Mouse (Mus musculus) forebrain, embryonic 11.5 days (tissue): ENCODE results near the gene Cd93. TPM values are rescaled to one million over a fixed set of nuclear protein-coding genes. Genes with fewer than 3 reads are reported as not detected.

ENCODE experiments used
- ATAC-seq: fragments of 200-750 bp; cut with Nextera tagmentation; replicated peaks from 2 replicates; pipeline ENCODE4 v1.8.0; 2017; ENCODE audit warnings: moderate TSS enrichment; ENCODE audit not compliant: low FRiP score
- DNase-seq: peaks from one replicate; pipeline ENCODE4 v3.0.0-alpha.2; 2017; ENCODE audit warnings: low spot score
- H3K27ac ChIP-seq: fragments of 300-500 bp; sonication (generic); 2 replicates; pipeline ENCODE4 v1.5.1; 2014; ENCODE audit warnings: low read depth, low read length
- H3K27me3 ChIP-seq: fragments of 300-500 bp; sonication (generic); 2 replicates; pipeline ENCODE4 v1.6.1; 2014; ENCODE audit warnings: mild to moderate bottlenecking, low read length, mixed read lengths; ENCODE audit not compliant: control insufficient read depth, insufficient read depth
- H3K36me3 ChIP-seq: fragments of 300-500 bp; sonication (generic); 2 replicates; pipeline ENCODE4 v1.6.1; 2014; ENCODE audit warnings: mild to moderate bottlenecking, low read length, moderate library complexity, mixed read lengths; ENCODE audit not compliant: control insufficient read depth, insufficient read depth
- H3K4me1 ChIP-seq: fragments of 300-500 bp; sonication (generic); replicated peaks from 2 replicates; pipeline ENCODE4 v1.6.1; 2014; ENCODE audit warnings: low read length, mixed read lengths; ENCODE audit not compliant: control insufficient read depth, insufficient read depth
- H3K4me2 ChIP-seq: fragments of 300-500 bp; sonication (generic); 2 replicates; pipeline ENCODE4 v1.6.1; 2014; ENCODE audit warnings: low read depth, mild to moderate bottlenecking, low read length, moderate library complexity, mixed read lengths; ENCODE audit not compliant: severe bottlenecking
- H3K4me3 ChIP-seq: fragments of 300-500 bp; sonication (generic); 2 replicates; pipeline ENCODE4 v1.5.1; 2014; ENCODE audit warnings: low read depth, low read length
- H3K9ac ChIP-seq: fragments of 300-500 bp; sonication (generic); 2 replicates; pipeline ENCODE4 v1.6.1; 2014; ENCODE audit warnings: low read length
- H3K9me3 ChIP-seq: fragments of 300-500 bp; sonication (generic); 2 replicates; pipeline ENCODE4 v1.6.1; 2016; ENCODE audit warnings: low read length, mixed read lengths; ENCODE audit not compliant: control insufficient read depth
- WGBS: fragments of 180-500 bp; shearing (Covaris S2); extraction: QIAGEN DNeasy Blood & Tissue Kit; methylation state at CpG from one replicate; pipeline ENCODE4 v1.1.7; 2014; 5-methylcytosine and 5-hydroxymethylcytosine counted together
- polyA plus RNA-seq: library from polyadenylated mRNA; unstranded; fragments of >200 nt; fragmentation: Nextera tagmentation; extraction: Ambion mirVana; gene quantifications from 2 replicates; pipeline ENCODE4 v1.2.1, GENCODE M21; 2014

Cd93 gene
- polyA plus RNA-seq, 1 experiment from 2014 or later = 5.2 TPM

DNA sequence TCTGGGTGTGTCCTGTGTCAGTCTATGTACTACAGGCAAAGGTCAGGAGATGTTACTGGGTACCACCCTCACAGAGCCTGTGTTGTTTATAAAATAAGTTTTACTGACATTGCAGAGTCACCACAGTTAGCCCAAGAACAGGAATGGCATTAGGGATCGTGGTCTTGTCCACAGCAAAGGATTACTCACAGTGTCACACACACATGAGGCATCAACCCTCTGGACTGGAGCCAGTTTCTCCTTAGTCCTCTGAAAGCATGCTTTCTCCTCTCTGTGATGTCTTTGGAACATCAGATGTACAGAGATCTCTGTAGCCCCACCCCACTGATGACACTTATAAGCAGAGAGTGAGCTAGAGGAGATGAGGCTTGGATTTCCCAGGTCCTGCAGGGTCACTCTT lies 41.1 kb downstream of the Cd93 start:
- Histone ChIP-seq H3K27ac (no peak overlapping the region), H3K4me3 (no peak overlapping the region), H3K9me3 (no peaks in the 10 kb centered on the region), H3K27me3 (peaks cover 21% of the 10 kb centered on the region), H3K36me3 (no peaks in the 10 kb centered on the region), H3K4me2 (no peak overlapping the region), H3K4me1 (peaks cover 2% of the 10 kb centered on the region; the same call in 1 of the 2 replicates), H3K9ac (no peak overlapping the region)
- DNase-seq = no peak
- no peak for ATAC-seq
- WGBS = 69% methylated on average over 1 of the region's 1 CpGs

DNA sequence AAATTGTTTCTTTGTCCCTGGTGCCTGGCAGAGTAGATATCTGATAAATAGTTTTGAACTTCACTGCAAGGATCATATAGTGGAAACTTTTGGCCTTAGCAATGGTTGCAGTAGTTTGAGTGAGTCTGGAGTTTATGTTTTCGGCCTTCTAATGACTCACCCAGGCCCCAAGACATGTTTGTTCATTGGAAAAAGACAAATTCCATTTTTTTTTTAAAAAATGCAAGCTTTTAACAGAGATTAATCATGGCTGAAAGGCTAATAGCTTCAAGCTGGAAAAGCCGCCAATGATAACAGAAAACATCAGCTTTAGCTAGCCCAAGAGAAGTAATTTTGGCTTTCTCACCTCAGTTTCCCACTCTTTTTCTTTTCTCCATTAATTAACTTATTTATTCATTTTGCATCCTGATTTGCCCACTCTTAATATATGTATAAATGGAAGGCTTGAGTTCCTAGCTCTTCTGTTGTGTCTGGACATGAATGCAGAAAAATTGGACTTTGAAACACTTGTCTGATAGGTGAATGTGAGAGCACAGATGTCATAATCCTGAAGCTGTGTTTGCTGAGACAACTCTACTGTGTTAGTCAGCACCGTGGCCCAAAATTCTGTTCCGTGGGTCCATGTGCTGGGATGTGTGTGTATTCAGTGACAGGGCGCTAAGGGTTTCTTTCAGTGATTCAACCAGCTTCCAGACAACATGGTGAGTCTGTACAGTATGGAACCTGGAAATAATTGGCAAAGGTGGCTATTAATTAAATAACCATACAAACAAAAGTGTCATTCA lies 44.3 kb downstream of the Cd93 start:
- no peak for DNase-seq
- no peak for ATAC-seq
- Histone ChIP-seq H3K4me3 (no peak overlapping the region), H3K27me3 (peaks cover 17% of the 10 kb centered on the region; the same call in 1 of the 2 replicates), H3K36me3 (no peaks in the 10 kb centered on the region), H3K9me3 (no peaks in the 10 kb centered on the region), H3K9ac (no peak overlapping the region), H3K4me2 (no peak overlapping the region), H3K27ac (no peak overlapping the region), H3K4me1 (0 out of 2 replicates have a peak, but pooled peaks cover 2% of the 10 kb centered on the region)
- WGBS = 90% methylated on average over 5 of the region's 5 CpGs

DNA sequence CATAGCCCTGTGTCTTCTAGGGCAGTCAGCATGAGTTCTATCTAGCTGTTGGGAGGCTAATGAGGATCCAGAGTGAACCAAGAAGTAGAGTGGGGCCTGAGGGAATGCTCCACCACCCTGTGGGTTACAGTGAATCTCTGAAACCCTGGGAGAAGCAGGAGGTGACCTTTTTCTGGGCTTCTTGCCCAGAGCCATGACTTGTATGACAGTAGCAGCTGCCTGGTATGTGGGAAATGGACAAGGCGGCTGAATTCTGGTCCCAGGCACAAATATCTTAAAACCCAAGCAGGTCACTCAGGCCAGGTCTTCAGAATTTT lies 45.6 kb downstream of the Cd93 start:
- H3K27me3 ChIP-seq = peaks cover 15% of the 10 kb centered on the region; the same call in 1 of the 2 replicates
- no peak overlapping the region for H3K27ac ChIP-seq
- WGBS = 100% methylated on average over 1 of the region's 1 CpGs

DNA sequence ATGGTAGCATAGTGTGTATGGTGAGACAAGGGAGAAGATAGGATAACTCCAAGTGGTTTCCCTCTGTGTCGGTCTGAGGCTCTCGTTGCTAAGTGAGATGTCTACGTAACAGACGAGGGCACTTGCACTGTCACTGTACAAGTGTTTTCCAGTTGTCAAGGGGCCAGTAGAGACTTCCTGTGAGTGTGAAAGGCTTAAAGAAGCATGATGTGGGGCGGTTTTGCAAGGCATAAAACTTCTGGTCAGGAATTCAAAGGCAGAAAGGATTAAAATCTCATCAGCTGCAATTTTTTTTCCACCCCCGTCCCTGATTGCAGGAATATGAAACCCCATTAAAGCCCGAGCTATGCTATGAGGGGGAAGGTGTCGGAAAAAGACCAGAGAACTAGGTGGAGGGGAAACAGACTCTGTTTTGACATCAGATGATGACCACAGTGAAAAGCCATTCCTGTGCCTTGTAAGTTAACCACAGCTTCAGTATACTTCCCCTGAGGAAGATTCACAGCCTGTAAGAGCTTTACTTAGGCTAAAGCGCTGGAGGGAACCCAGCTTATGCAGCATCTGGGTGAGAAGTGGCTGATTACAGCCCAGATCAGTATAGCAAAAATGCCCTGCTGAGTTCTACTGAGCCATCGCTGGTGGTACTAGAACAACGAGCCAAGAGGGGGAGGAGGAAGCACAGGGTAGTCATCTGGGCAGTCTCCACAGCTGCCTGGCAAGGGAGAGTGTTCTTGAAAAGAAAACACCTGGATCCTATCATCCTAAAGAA lies 46.2 kb downstream of the Cd93 start:
- Histone ChIP-seq H3K36me3 (no peaks in the 10 kb centered on the region), H3K9ac (no peak overlapping the region), H3K4me3 (no peak overlapping the region), H3K27ac (no peak overlapping the region), H3K4me2 (no peak overlapping the region), H3K27me3 (peaks cover 15% of the 10 kb centered on the region; the same call in 1 of the 2 replicates), H3K9me3 (no peaks in the 10 kb centered on the region), H3K4me1 (0 out of 2 replicates have a peak, but pooled peaks cover 2% of the 10 kb centered on the region)
- DNase-seq (no peak), ATAC-seq (no peak)
- WGBS = 80% methylated on average over 11 of the region's 11 CpGs

More for the DNA sequence above, 45.6 kb downstream of the Cd93 start:
- no peak for ATAC-seq
- H3K36me3 ChIP-seq = no peaks in the 10 kb centered on the region
- no peak overlapping the region for H3K9ac ChIP-seq
- H3K4me2 ChIP-seq = no peak overlapping the region
- DNase-seq = no peak
- H3K4me3 ChIP-seq = no peak overlapping the region
- H3K9me3 ChIP-seq = no peaks in the 10 kb centered on the region
- H3K4me1 ChIP-seq = 0 out of 2 replicates have a peak, but pooled peaks cover 2% of the 10 kb centered on the region

DNA sequence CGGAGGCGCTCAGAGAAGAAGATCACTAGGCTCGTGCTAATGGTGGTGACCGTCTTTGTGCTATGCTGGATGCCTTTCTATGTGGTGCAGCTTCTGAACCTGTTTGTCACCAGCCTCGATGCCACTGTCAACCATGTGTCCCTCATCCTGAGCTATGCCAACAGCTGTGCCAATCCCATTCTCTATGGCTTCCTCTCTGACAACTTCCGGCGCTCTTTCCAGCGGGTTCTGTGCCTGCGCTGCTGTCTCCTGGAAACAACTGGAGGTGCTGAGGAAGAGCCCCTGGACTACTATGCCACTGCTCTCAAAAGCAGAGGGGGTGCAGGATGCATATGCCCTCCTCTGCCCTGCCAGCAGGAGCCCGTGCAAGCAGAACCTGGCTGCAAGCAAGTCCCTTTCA lies 47.2 kb downstream of the Cd93 start:
- H3K4me3 ChIP-seq = no peak overlapping the region
- H3K36me3 ChIP-seq = no peaks in the 10 kb centered on the region
- no peak overlapping the region for H3K9ac ChIP-seq
- H3K4me1 ChIP-seq = 0 out of 2 replicates have a peak, but pooled peaks cover 2% of the 10 kb centered on the region
- no peak for DNase-seq
- no peak for ATAC-seq
- H3K4me2 ChIP-seq = no peak overlapping the region
- H3K27ac ChIP-seq = no peak overlapping the region
- WGBS = 75% methylated on average over 10 of the region's 10 CpGs
- H3K27me3 ChIP-seq = peaks cover 15% of the 10 kb centered on the region; the same call in 1 of the 2 replicates
- H3K9me3 ChIP-seq = no peaks in the 10 kb centered on the region

DNA sequence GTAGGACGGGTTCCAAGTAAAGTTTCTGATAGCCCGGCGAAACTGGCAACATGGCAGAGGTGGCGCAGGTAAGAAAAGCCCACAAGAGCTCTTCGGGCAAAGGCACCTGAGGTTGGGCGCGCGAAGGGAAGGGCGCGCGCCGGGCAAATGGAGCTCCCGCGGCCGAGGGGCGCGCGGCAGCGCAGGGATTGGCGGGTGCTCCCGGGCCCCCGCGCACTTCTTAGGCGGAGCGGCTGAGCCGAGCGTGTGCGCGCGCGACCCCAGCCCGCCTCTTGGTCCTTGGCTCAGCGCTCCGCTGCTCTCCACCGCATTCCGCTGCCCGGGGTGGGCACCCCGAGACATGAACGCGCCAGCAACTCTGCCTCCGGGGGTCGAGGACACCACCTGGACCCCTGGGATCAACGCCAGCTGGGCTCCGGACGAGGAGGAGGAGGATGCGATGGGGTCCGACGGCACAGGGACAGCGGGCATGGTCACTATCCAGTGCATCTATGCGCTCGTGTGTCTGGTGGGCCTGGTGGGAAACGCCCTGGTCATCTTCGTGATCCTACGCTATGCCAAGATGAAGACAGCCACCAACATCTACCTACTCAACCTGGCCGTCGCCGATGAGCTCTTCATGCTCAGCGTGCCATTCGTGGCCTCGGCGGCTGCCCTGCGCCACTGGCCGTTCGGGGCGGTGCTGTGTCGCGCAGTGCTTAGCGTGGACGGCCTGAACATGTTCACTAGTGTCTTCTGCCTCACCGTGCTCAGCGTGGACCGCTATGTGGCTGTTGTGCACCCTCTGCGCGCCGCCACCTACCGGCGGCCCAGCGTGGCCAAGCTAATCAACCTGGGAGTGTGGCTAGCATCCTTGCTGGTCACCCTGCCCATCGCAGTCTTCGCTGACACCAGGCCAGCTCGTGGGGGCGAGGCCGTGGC lies 48.0 kb downstream of the Cd93 start, which contains the start of gene Sstr4:
Sstr4 (plus strand) TSS at position 214 of the 921 bp plus-strand sequence.
- no peak within 1 kb of the TSS for H3K27ac ChIP-seq
- peak; percentile 69 for DNase-seq
- WGBS = 4% methylated on average over 83 of the region's 83 CpGs
- peak within 1 kb of the TSS; percentile 32 for H3K9ac ChIP-seq
- no peaks in the 10 kb centered on the region for H3K9me3 ChIP-seq
- H3K4me1 ChIP-seq = 0 out of 2 replicates have a peak, but pooled peaks cover 2% of the 10 kb centered on the region
- H3K4me3 ChIP-seq = peak within 1 kb of the TSS; percentile 45
- no peaks in the 10 kb centered on the region for H3K36me3 ChIP-seq
- peak within 1 kb of the TSS; percentile 90 for H3K4me2 ChIP-seq
- peaks cover 15% of the 10 kb centered on the region; the same call in 1 of the 2 replicates for H3K27me3 ChIP-seq
- ATAC-seq = peak; percentile 86

DNA sequence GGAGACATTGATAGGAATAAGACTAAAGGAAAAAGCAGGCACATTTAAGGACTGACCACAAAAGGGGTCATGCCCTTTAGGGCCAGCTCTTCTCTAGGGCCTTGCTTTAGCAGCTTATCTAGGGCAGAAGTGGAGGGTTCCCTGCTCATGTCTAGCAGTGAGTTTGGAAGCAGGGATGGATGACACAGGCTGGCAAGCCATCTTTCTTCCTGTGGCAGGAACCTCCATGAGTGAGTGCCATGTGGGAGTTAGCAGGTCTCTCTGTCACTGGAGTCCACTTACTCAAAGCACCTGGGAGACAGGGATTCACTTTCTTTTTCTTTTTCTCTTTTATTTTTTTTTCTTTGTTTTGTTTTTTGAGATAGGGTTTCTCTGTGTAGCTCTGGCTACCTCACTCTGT lies 49.5 kb downstream of the Cd93 start:
- H3K4me3 ChIP-seq = no peak overlapping the region
- H3K4me1 ChIP-seq = 0 out of 2 replicates have a peak, but pooled peaks cover 2% of the 10 kb centered on the region
- no peak for DNase-seq
- H3K27ac ChIP-seq = no peak overlapping the region
- H3K4me2 ChIP-seq = no peak overlapping the region
- H3K27me3 ChIP-seq = peaks cover 15% of the 10 kb centered on the region; the same call in 1 of the 2 replicates
- H3K9me3 ChIP-seq = no peaks in the 10 kb centered on the region
- no peaks in the 10 kb centered on the region for H3K36me3 ChIP-seq
- H3K9ac ChIP-seq = no peak overlapping the region
- no peak for ATAC-seq

DNA sequence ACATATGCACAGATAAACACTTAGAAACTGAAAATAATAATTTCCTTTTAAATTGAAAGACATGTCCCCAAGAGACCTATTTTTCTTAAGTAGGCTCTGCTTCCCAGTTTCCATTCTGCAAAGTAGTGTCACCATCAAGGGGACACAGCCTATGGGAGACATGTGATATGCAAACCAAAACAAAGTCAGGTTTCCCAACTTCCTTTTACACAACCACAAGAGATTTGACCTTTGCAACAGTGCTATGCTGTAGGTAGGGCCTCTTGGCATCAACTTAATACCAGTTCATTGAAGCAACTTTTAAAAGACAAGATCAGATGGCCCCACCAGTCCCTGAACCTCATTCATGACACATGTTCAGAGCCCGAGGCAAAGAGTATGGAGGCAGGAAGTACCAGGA lies 50.2 kb downstream of the Cd93 start:
- no peak for ATAC-seq
- Histone ChIP-seq H3K4me3 (no peak overlapping the region), H3K27me3 (peaks cover 15% of the 10 kb centered on the region; the same call in 1 of the 2 replicates)

More for the DNA sequence above, 50.2 kb downstream of the Cd93 start:
- H3K9me3 ChIP-seq = no peaks in the 10 kb centered on the region
- H3K36me3 ChIP-seq = no peaks in the 10 kb centered on the region
- H3K4me2 ChIP-seq = no peak overlapping the region
- no peak overlapping the region for H3K9ac ChIP-seq
- 84% methylated on average over 1 of the region's 1 CpGs for WGBS
- H3K4me1 ChIP-seq = 0 out of 2 replicates have a peak, but pooled peaks cover 2% of the 10 kb centered on the region
- H3K27ac ChIP-seq = no peak overlapping the region
- no peak for DNase-seq
